Mouse (Mus musculus): ENCODE data around the gene Ache.
"Not testable (repeated sequence)": the region's sequence is repeated elsewhere in the genome, so short reads cannot be mapped to it uniquely, and the experiment has no call there.

Ache gene

DNA sequence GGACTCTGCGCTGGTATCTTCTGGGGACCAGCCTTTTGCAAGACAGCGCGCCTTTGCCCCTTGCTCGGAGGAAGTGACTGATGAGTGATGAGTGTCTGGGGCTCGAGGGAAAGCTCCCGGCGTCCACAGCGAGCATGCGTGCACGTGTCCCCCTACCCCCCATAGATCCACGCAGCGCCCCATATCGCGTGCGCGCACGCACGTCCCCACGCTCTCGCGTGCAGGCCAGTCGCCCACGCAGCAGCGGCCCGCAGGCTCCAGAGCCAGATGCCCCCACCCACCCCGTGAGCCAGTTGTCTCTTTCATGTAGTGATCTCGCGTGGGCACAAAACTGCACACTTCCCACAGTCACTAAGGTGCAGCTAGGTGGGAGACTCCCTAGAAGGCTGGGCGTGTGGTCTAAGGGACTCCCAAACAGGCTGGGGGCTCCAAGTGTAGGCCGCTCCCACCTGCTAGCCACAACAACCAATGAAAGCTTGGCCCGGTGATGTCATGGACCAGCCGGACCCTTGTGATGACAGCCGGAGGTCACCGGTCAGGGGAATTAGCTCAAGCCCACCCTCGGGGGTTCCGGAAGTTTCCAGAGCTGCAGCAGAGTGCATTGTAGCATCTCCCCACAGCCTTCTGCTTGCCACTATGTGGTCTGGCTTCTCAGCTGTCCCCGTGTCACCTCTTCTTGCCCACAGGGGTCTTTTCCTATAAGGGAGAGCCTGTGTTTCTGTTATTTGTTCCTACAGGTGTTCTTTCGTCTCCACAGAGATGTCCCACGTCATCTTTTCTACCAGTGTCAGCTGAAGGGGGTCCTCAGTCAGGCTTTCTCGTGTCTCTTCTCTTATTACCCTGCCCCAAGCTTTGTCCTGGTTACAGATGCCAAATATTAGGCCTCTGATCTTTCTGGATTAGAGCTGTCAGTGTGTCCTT, at the start of gene Ache:
Gene Ache (plus strand): TSS at position 488 of the 921 bp plus-strand sequence.
- no peak for DNase-seq (ENCODE audit: low read depth)

DNA sequence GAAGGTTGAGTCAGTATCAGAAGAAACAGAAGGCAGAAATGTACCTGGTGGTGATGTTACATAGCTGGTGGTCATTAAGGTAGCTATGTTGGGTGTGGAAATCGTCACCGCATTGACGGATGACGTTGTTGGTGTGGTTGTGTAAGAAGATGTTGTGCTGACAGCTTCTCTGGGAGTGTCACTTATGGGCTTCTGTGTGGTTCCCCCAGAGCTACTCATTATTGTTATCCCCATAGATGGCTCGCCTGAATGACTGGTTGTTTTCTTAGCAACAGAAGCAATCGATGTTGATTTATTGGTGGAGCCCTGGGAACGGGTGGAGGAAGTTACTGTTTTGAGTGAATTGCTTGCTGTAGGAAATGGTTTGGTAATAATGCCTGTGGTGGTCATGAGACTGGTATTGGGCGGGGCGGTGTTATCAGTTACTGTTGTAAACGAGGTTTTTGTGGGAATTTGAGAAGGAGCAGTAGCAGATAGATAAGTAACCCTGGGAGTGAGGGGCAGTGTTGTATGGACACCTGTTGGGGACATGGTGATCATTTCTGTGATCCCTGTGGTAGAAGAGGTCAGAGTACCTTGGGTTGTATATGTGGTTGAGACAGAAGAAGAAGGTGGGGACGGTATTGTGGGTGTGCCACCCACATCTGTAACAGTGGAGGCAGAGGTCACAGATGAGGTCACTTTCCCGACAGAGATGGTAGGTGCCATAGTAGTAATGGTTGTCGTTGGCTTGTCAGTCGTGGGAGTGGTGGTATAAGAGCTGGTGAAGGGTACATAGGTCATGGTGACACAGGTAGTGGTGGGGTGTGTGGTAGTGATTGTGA, 23.2 kb upstream of the Ache start:
- no peak for DNase-seq (ENCODE audit: low read depth)

DNA sequence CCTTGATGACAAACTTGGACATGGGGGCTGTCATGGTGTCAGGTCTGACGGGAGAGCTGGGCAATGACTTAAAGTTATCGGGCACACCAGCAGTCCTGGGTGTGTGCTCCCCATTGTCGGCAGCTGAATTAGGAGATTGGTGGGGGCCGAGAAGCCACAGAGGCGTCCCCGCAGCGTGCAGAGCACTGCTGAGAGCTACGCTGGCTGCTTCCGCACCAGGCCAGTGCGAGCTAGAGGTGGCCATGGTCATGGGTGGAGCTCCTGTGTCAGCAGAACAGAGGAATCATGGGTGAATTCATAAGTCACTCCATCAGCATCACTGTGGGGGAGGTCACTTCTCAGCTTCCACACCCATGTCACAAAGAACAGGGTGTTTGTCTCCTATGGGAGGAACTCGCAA, 22.5 kb upstream of the Ache start:
- no peak for DNase-seq (ENCODE audit: low read depth)

DNA sequence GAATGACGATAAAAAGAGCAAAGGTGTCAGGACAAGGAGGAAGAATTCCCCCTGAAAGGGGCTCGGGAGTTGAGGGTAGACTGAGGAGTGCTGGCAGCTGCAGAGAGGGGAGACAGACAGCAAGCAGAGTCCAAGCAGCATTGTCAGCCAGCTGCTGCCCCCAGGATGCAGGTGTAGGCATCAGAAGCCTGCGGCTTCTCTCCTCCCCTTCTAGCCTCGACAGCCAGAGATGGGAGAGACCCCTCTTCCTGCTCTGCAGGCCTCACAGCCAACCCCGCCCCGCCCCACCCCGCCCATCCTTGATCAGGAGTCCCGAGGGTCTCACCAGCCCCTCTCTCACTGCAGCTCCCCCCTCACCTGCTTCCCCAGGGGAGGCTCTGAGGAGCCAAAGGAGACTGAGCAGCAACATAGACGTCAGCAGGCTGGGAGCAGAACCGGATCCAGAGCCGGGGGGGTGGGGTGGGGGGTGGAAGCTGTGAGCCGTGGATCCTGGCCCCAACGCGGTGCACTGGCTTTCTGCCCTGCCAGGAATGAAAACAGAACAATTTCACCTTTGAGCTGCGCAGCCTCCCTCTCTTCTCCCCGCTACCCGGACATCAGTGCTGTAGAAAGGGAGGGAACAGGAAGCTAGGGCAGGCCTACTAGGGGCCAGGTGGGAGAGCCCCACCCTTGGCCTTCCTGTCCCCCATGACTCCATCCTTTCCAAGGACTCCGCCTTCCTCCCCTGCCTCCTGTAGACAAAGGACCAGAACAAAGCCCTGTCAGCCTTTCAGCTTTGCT, 19.0 kb upstream of the Ache start:
- DNase-seq (ENCODE audit: low read depth): no peak

DNA sequence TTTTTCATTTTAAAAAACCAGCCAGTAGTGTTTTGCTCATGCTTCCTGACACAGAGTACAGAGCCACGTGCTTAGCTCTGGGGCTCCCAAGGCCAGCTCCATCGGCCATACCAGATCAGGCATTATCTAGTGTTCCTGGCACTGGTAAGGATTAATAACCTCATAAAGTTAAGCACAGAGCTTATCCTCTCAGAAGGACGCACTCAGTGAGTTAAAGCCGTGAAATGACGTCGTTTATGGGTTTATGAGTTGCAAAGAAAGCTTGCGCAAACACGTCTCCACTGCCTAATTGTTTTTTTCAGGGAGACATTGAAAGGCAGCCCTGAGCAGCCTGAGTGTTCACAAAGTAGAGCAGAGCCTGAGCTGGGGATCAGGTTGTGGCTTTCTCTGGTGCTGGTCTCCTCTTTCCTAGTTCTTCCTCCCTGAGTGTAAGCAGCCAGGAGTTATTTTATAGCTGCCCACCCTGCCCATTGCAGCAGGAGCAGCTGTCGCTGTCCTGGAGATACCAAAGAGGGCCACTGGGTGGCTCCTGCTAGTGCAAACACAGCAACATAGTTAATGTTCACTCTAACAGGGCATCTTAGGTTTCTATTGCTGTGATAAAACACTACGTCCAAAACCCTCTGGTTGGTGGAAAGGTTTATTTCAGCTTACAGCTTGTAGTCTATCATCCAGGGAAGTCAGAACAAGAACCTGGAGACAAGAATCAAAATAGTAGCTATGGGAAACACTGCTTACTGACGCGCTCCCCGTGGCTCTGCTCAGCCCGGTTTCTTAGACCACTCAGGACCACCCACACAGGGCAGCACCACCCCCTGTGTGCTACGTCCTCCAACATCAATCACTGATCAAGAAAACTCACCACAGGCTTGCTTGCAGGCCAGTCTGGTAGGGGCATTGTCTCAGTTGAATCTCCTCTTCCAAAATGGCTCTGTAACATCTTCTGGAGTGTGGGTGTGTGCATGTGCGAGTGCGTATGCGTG, 9.7 kb upstream of the Ache start:
- DNase-seq (ENCODE audit: low read depth): no peak

DNA sequence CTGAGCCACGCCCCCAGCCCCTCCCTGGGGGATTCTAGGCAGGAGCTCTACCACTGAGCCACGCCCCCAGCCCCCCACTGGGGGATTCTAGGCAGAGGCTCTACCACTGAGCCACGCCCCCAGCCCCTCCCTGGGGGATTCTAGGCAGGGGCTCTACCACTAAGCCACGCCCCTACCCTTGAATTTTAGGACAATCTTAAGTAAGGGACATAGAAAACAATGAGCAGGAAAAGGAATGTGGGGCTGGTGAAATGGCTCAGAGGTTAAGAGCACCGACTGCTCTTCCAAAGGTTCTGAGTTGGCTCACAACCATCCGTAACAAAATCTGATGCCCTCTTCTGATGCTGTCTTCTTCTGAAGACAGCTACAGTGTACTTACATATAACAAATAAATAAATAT, 2.9 kb upstream of the Ache start:
- not testable (repeated sequence) for DNase-seq (ENCODE audit: low read depth)

DNA sequence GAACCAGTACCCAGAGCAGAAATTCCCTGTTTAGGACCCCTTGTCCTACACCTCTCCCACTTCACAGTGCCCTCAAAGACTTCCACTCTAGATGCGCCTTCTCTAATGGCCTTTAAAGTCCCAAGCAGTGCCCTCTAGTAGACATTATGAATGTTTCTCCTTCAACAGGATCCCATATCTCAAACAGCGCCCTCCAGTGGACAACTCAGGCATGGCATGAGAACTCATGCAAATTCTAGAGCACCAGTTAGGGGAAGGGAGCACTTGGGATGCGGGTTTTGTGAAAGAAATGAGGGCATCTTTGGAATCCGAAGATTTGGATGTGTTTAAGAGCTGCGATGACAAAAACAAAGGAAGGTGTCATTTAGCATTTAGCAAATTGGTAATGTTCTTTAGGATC, 2.3 kb upstream of the Ache start:
- DNase-seq (ENCODE audit: low read depth): peak; percentile 73

DNA sequence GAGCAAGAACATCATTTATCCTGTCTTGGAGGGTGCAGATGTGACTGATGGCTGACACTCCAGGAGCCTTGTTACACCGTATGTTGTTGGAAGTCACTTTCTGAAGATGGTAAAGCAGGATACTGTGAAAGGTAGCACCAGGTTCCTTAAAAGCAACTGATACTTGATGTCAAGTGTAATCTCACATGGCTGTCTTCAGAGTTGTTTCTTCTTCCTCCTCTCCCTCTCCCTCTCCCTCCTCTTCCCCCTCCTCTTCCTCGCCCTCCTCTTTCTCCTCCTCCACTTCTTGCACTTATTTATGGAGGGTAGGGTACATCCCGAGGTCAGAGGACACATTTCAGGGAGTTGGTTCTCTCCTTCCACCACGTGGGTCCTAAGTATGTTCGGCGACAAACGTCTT, 1.3 kb upstream of the Ache start:
- no peak for DNase-seq (ENCODE audit: low read depth)

DNA sequence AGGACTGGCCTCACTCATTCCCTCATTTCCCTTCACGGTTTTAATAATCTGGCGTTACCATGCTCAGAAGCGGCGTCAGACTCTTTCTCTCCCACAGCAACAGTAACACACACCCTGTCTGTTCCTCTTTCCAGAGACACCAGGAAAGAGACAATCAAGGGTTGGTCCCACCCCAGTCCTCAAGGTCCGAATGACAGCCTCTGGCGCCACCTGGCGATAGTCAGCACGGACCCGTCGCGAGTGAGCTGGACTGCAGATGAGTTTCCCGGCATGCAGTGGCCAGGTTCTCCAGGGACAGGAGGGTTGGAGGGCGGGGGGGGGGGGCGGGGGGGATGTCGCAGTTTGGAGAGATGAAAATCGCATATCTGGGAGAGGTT, 676 bp upstream of the Ache start:
- peak; percentile 84 for DNase-seq (ENCODE audit: low read depth)

DNA sequence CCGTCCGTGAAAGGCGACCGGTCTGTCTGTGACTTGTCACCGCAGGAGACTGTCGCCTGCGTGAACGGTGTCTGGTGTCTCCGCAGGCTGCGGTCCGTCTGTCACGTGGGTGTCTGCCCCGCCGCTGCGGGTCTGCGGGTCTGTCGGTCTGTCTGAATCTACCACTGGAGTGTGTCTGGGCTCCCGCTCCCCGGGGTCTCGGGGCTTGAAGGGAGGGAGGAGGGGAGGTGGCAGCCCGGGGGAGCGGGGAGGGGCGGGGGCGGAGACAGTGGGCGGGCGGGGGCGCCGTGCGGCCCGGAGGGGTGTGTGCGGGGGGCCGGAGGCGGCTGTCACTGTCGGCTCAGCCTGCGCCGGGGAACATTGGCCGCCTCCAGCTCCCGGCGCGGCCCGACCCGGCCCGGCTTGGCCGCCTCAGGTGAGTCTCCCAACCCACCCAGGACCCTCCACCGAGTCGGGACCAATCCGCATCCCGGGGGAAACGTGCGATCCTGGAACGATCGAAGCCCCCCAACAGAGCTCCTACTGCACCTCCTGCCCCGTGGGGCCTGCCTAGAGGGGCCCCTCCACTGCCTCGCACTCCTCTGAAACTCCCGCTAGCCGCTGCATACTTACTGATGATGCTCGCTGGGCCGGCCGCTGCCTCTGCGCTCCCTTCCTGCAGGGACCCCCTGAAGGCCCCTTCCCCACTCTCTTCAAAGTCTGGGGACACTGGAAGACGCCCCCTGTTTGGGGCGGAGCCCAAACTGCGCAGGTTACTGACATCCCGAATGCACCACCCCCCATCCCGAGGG, 829 bp downstream of the Ache start:
- no peak for DNase-seq (ENCODE audit: low read depth)

DNA sequence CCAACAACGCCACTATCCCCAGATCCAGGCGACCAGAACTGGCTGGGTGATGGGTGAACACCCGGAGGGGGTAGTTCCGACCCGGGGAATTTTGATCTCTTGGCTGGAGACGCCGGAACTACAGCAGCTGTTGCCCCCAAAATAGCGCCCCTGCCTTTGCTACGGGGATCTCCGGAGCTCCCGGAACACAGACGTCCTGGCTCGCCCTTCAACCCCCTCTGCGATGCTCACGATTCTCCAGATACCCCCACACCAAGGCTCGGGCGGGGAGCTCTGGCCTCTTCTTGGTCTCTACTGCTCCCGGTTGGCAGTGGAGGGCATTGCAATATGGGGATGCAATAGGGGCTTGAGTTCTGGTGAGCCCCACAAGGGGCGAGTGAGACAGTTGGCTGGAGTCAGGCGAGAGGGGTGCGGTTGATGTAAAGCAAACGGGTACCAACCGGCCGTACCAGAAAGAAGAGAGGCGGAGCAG, 1.7 kb downstream of the Ache start:
- DNase-seq (ENCODE audit: low read depth): no peak

DNA sequence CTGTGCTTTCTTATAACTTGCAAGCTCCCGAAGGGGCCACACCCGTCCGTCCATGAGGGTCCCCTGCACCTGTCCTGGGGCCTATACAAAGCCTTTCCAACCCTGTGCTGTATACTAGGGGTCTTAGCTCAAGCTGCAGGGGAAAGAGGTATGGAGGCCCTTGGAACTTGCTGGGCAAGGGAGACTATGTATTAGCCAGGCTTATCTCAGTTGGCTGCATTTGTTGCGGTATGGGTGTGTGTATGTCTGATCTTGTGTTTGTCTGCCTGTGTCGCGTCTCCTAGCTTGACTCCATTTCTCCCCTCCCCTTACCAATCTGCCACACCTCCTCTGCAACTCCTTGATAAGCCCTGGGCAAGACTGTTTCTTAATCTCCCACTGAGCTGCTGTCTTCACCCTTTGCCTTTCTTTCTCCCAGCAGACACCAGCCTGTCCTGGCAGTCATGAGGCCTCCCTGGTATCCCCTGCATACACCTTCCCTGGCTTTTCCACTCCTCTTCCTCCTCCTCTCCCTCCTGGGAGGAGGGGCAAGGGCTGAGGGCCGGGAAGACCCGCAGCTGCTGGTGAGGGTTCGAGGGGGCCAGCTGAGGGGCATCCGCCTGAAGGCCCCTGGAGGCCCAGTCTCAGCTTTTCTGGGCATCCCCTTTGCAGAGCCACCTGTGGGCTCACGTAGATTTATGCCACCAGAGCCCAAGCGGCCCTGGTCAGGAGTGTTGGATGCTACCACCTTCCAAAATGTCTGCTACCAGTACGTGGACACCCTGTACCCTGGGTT, 2.5 kb downstream of the Ache start:
- no peak for DNase-seq (ENCODE audit: low read depth)

DNA sequence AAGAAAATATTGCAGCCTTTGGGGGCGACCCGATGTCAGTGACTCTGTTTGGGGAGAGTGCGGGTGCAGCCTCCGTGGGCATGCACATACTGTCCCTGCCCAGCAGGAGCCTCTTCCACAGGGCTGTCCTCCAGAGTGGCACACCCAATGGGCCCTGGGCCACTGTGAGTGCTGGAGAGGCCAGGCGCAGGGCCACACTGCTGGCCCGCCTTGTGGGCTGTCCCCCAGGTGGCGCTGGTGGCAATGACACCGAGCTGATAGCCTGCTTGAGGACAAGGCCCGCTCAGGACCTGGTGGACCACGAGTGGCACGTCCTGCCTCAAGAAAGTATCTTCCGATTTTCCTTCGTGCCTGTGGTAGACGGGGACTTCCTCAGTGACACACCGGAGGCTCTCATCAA, 3.4 kb downstream of the Ache start:
- no peak for DNase-seq (ENCODE audit: low read depth)

DNA sequence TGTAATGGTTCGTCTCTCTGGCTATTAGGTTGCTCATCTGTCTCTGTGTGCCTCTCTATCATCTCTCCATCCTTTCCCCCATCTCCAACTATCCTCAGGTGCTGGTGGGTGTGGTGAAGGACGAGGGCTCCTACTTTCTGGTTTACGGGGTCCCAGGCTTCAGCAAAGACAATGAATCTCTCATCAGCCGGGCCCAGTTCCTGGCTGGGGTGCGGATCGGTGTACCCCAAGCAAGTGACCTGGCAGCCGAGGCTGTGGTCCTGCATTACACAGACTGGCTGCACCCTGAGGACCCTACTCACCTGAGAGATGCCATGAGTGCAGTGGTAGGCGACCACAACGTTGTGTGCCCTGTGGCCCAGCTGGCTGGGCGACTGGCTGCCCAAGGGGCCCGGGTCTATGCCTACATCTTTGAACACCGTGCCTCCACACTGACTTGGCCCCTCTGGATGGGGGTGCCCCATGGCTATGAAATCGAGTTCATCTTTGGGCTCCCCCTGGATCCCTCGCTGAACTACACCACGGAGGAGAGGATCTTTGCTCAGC, 4.1 kb downstream of the Ache start:
- no peak for DNase-seq (ENCODE audit: low read depth)

DNA sequence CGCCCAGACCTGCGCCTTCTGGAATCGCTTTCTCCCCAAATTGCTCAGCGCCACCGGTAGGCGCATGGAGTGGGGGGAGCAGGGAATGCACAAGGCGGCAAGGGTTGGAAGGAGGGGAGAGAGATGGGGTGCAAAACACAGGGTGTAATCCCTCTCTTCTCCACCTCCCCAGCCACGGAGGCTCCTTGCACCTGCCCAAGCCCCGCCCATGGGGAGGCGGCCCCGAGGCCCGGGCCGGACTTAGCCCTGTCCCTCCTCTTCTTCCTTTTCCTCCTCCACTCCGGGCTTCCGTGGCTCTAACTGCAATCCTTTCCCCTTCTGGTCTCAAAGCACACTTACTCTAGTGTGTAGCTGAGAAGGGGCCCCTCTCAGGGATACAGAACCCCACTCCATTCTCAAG, 6.0 kb downstream of the Ache start:
- no peak for DNase-seq (ENCODE audit: low read depth)

DNA sequence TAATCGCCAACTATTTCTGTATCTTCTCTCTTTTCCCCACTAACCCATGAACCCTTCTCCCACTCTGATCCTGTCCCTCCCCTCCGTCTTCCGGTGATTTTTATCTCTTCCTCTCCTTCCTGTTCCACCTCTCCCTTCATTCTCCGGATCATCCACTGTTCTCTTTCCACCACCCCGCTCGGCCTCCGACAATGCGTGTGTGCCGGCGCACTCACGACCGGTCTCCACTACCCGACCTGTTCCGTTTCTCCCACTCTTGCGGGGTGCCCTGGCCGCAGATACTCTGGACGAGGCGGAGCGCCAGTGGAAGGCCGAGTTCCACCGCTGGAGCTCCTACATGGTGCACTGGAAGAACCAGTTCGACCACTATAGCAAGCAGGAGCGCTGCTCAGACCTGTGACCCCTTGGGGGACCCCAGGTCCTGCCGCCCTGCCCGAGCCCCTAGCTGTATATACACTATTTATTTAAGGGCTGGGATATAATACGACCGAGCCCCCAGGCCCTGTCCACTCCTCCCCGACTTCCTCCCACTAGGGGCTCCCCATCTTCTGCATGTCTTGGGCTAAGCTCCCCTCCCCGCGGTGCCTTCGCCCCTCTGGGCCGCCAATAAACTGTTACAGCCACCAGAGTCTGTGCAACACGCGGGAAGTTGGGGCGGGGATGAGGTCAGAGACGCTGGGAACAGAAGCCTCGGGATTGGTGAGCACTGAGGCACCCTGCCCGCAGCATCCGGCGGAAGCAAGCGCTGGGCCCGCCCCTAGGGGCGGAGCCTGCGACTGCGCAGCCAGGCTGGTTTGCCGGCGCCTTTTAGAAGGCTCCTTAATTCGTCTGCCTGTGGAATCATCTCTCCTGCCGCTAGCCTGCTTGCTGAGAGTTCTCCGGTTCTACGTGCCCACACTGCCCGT, 6.8 kb downstream of the Ache start, which contains the start of gene Ufsp1:
Gene Ufsp1 (plus strand): TSS at position 791 of the 905 bp plus-strand sequence.
- peak; percentile 90 for DNase-seq (ENCODE audit: low read depth)

DNA sequence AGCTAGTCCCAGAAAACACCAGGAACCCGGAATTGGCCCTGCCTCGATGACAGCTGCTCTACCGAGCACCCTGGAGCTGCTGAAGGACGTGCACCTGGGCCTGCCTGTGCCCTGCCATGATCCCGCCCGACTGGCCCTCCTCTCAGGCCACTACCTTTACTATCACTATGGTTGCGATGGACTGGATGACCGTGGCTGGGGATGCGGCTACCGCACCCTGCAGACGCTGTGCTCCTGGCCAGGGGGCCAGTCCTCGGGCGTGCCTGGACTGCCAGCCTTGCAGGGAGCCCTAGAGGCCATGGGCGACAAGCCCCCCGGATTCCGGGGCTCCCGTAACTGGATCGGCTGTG, 7.4 kb downstream of the Ache start:
- no peak for DNase-seq (ENCODE audit: low read depth)

DNA sequence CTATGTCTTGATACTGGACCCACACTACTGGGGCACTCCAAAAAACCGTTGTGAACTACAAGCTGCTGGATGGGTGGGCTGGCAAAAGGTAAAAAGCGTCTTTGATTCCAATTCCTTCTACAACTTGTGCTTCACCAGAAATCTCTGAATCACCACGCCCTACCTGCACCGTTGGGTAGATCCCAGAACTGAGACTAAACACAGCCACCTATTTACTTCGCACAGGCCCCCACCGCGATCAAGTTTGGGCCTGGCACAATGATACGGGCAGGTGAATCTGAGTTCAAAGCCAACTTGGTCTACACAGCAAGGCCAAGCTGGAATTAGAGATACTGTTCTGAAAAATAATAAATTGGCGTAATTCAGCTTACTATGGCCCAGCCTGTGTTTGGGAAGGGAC, 8.0 kb downstream of the Ache start:
- DNase-seq (ENCODE audit: low read depth): no peak

Measured in c-Kit-positive CD71-negative TER-119-negative erythroid progenitor cells, embryonic 14.5 days (primary cell).